Mouse (Mus musculus) megakaryocyte, embryonic 14.5 days (primary cell): ENCODE measurements around the gene Msx3. TPM values are rescaled to one million over a fixed set of nuclear protein-coding genes. Genes with fewer than 3 reads are reported as not detected.

ENCODE experiments used
- H3K27me3 ChIP-seq: replicated peaks from 2 replicates; pipeline ENCODE3; 2012; ENCODE audit warnings: inconsistent platforms
- H3K36me3 ChIP-seq: replicated peaks from 2 replicates; pipeline ENCODE3; 2012; ENCODE audit warnings: low read length, inconsistent platforms, mixed read lengths
- H3K4me1 ChIP-seq: 2 replicates; pipeline ENCODE4 v1.6.1; 2012; ENCODE audit warnings: inconsistent platforms
- H3K4me3 ChIP-seq: replicated peaks from 2 replicates; pipeline ENCODE3; 2012; ENCODE audit warnings: moderate library complexity, mild to moderate bottlenecking, inconsistent platforms
- H3K9me3 ChIP-seq: 2 replicates; pipeline ENCODE4 v1.6.1; 2012; ENCODE audit warnings: inconsistent platforms
- FLI1 ChIP-seq: IDR thresholded peaks from 2 replicates; pipeline ENCODE4 v1.6.1; 2012; ENCODE audit warnings: low read length, inconsistent platforms, mixed read lengths
- GATA1 ChIP-seq: IDR thresholded peaks from 3 replicates; pipeline ENCODE4 v1.6.1; 2012; ENCODE audit warnings: mixed read lengths, low read length, inconsistent platforms, borderline replicate concordance
- polyA plus RNA-seq: library from polyadenylated mRNA; stranded (reverse); fragments of >175 nt; gene quantifications from 2 replicates; pipeline ENCODE4 v1.2.3, GENCODE M21; 2012; ENCODE audit warnings: low replicate concordance; ENCODE audit not compliant: insufficient read depth

Msx3 gene
- polyA plus RNA-seq, 1 experiment = not detected

- peaks cover 31% of the 10 kb centered on the region for H3K4me1 ChIP-seq
- peaks cover 35% of the 10 kb centered on the region for H3K9me3 ChIP-seq
- H3K27me3 ChIP-seq = peaks cover 93% of the 10 kb centered on the region
- no peak for TF ChIP-seq FLI1
- no peak for TF ChIP-seq GATA1
- H3K36me3 ChIP-seq = no peaks in the 10 kb centered on the region
- H3K4me3 ChIP-seq = peak overlapping the region; percentile 83
These were observed 9.6 kb upstream of the Msx3 start for GRCm38 (mm10) chr7:140058528-140058927.

GRCm38 (mm10) chr7:140057413-140058407 lies 8.8 kb upstream of the Msx3 start:
- peak overlapping the region; percentile 83 for H3K4me3 ChIP-seq
- peaks cover 96% of the 10 kb centered on the region for H3K27me3 ChIP-seq
- H3K36me3 ChIP-seq = no peaks in the 10 kb centered on the region
- H3K9me3 ChIP-seq = peaks cover 35% of the 10 kb centered on the region
- peaks cover 31% of the 10 kb centered on the region for H3K4me1 ChIP-seq
- TF ChIP-seq GATA1 (no peak), FLI1 (no peak)

GRCm38 (mm10) chr7:140054124-140054523 lies 5.2 kb upstream of the Msx3 start:
- Histone ChIP-seq H3K9me3 (peaks cover 40% of the 10 kb centered on the region), H3K4me1 (peaks cover 33% of the 10 kb centered on the region), H3K27me3 (peaks cover 94% of the 10 kb centered on the region), H3K4me3 (no peak overlapping the region), H3K36me3 (no peaks in the 10 kb centered on the region)
- no peak for TF ChIP-seq GATA1
- TF ChIP-seq FLI1 = no peak

- Histone ChIP-seq H3K27me3 (peaks cover 97% of the 10 kb centered on the region), H3K4me1 (peaks cover 37% of the 10 kb centered on the region), H3K9me3 (peaks cover 6% of the 10 kb centered on the region; the same call in 1 of the 2 replicates), H3K36me3 (no peaks in the 10 kb centered on the region), H3K4me3 (peak overlapping the region; percentile 90)
- TF ChIP-seq FLI1 = no peak
- TF ChIP-seq GATA1 = no peak
These were observed 313 bp upstream of the Msx3 start for GRCm38 (mm10) chr7:140049115-140049689.

GRCm38 (mm10) chr7:140047811-140048311 lies 1.0 kb downstream of the Msx3 start:
- peaks cover 6% of the 10 kb centered on the region; the same call in 1 of the 2 replicates for H3K9me3 ChIP-seq
- peaks cover 37% of the 10 kb centered on the region for H3K4me1 ChIP-seq
- TF ChIP-seq FLI1 (no peak), GATA1 (no peak)
- H3K4me3 ChIP-seq = peak overlapping the region; percentile 90
- peaks cover 92% of the 10 kb centered on the region for H3K27me3 ChIP-seq
- H3K36me3 ChIP-seq = no peaks in the 10 kb centered on the region

GRCm38 (mm10) chr7:140045546-140045945 lies 3.3 kb downstream of the Msx3 start:
- H3K27me3 ChIP-seq = peaks cover 76% of the 10 kb centered on the region

GRCm38 (mm10) chr7:140042728-140043127 lies 6.2 kb downstream of the Msx3 start:
- TF ChIP-seq FLI1 (no peak), GATA1 (no peak)
- no peaks in the 10 kb centered on the region for H3K9me3 ChIP-seq

More at GRCm38 (mm10) chr7:140045546-140045945, 3.3 kb downstream of the Msx3 start:
- H3K36me3 ChIP-seq = peaks cover 7% of the 10 kb centered on the region
- H3K4me3 ChIP-seq = no peak overlapping the region
- TF ChIP-seq FLI1 (no peak), GATA1 (no peak)
- peaks cover 28% of the 10 kb centered on the region for H3K4me1 ChIP-seq
- no peaks in the 10 kb centered on the region for H3K9me3 ChIP-seq

GRCm38 (mm10) chr7:140037171-140037555 lies 11.7 kb downstream of the Msx3 start:
- Histone ChIP-seq H3K36me3 (peaks cover 56% of the 10 kb centered on the region), H3K27me3 (no peaks in the 10 kb centered on the region), H3K9me3 (no peaks in the 10 kb centered on the region), H3K4me3 (peak overlapping the region; percentile 94), H3K4me1 (peaks cover 28% of the 10 kb centered on the region)
- TF ChIP-seq GATA1 (no peak), FLI1 (no peak)

More at GRCm38 (mm10) chr7:140042728-140043127, 6.2 kb downstream of the Msx3 start:
- Histone ChIP-seq H3K4me1 (peaks cover 7% of the 10 kb centered on the region), H3K36me3 (peaks cover 31% of the 10 kb centered on the region), H3K27me3 (peaks cover 47% of the 10 kb centered on the region), H3K4me3 (no peak overlapping the region)

GRCm38 (mm10) chr7:140036281-140037170 lies 12.4 kb downstream of the Msx3 start, which contains the start of the genes Zfp511 and Tubgcp2:
Gene Zfp511 (plus strand): TSS chr7:140036391.
Gene Tubgcp2 (minus strand): TSS chr7:140036669.
- TF ChIP-seq GATA1 = no peak
- TF ChIP-seq FLI1 = peak; percentile 82; the same call in 1 of the 2 replicates
- H3K27me3 ChIP-seq = no peaks in the 10 kb centered on the region
- peaks cover 62% of the 10 kb centered on the region for H3K36me3 ChIP-seq
- peak within 1 kb of the TSS; percentile 94 for H3K4me3 ChIP-seq
- H3K4me1 ChIP-seq = peaks cover 28% of the 10 kb centered on the region
- H3K9me3 ChIP-seq = no peaks in the 10 kb centered on the region
